Mouse (Mus musculus) forebrain, embryonic 12.5 days (tissue): ENCODE results near the gene Zfp27. TPM values are rescaled to one million over a fixed set of nuclear protein-coding genes. Genes with fewer than 3 reads are reported as not detected.

Experiments used
- ATAC-seq: fragments of 200-750 bp; cut with Nextera tagmentation; 2 replicates; pipeline ENCODE4 v1.8.0; 2017; ENCODE audit warnings: moderate TSS enrichment; ENCODE audit not compliant: low FRiP score
- H3K27ac ChIP-seq: fragments of 300-500 bp; sonication (generic); 2 replicates; pipeline ENCODE4 v1.5.1; 2016; ENCODE audit warnings: mild to moderate bottlenecking
- H3K27me3 ChIP-seq: fragments of 300-500 bp; sonication (generic); 2 replicates; pipeline ENCODE4 v1.6.1; 2016; ENCODE audit warnings: mild to moderate bottlenecking
- H3K36me3 ChIP-seq: fragments of 300-500 bp; sonication (generic); replicated peaks from 2 replicates; pipeline ENCODE4 v1.6.1; 2016; ENCODE audit warnings: mild to moderate bottlenecking
- H3K4me1 ChIP-seq: fragments of 300-500 bp; sonication (generic); 2 replicates; pipeline ENCODE4 v1.6.1; 2016
- H3K4me2 ChIP-seq: fragments of 300-500 bp; sonication (generic); 2 replicates; pipeline ENCODE4 v1.6.1; 2016; ENCODE audit warnings: mild to moderate bottlenecking, moderate library complexity
- H3K4me3 ChIP-seq: fragments of 300-500 bp; sonication (generic); replicated peaks from 2 replicates; pipeline ENCODE4 v1.5.1; 2016; ENCODE audit warnings: mild to moderate bottlenecking
- H3K9ac ChIP-seq: fragments of 300-500 bp; sonication (generic); 2 replicates; pipeline ENCODE4 v1.6.1; 2016; ENCODE audit warnings: mild to moderate bottlenecking
- H3K9me3 ChIP-seq: fragments of 300-500 bp; sonication (generic); 2 replicates; pipeline ENCODE4 v1.6.1; 2016
- WGBS: fragments of 180-500 bp; shearing (Covaris S2); methylation state at CpG from one replicate; pipeline ENCODE4 v1.1.7; 2016; 5-methylcytosine and 5-hydroxymethylcytosine counted together
- polyA plus RNA-seq: library from polyadenylated mRNA; unstranded; fragments of >200 nt; fragmentation: Nextera tagmentation; extraction: Ambion mirVana; gene quantifications from 2 replicates; pipeline ENCODE4 v1.2.1, GENCODE M21; 2016

Gene Zfp27
- polyA plus RNA-seq, 1 experiment from 2014 or later = 13.4 TPM

- ATAC-seq = no peak
Observed at GRCm38 (mm10) chr7:29917371-29918061, 11.1 kb upstream of the Zfp27 start.

DNA sequence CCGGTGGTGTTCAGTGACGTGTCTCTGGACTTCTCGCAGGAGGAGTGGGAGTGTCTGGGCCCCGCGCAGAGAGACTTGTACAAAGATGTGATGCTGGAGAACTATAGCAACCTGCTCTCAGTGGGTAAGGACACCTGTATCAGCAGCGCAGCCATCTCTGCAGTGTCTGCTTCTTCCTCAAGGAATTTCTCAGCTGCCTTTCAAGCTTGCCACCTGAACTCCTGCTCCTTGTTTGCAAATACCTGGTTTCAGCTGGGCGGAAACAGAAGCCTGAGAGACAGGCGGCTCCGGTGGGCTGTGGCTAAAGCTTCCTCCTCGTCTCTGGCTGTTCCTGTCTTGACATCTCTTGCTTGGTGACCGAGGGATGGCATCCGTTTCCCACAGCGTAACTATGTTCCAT is 5.8 kb upstream of the Zfp27 start:
- ATAC-seq = no peak
- Histone ChIP-seq H3K4me2 (no peak overlapping the region), H3K36me3 (peaks cover 51% of the 10 kb centered on the region), H3K4me3 (no peak overlapping the region), H3K4me1 (peaks cover 19% of the 10 kb centered on the region), H3K9me3 (no peaks in the 10 kb centered on the region), H3K9ac (no peak overlapping the region), H3K27ac (no peak overlapping the region), H3K27me3 (no peaks in the 10 kb centered on the region)
- WGBS = 93% methylated on average over 13 of the region's 13 CpGs

More at GRCm38 (mm10) chr7:29917371-29918061, 11.1 kb upstream of the Zfp27 start:
- H3K27ac ChIP-seq = no peak overlapping the region
- 75% methylated on average over 6 of the region's 6 CpGs for WGBS
- H3K4me2 ChIP-seq = no peak overlapping the region
- no peak overlapping the region for H3K9ac ChIP-seq
- no peaks in the 10 kb centered on the region for H3K9me3 ChIP-seq
- H3K4me1 ChIP-seq = no peaks in the 10 kb centered on the region
- no peak overlapping the region for H3K4me3 ChIP-seq
- peaks cover 44% of the 10 kb centered on the region for H3K36me3 ChIP-seq
- no peaks in the 10 kb centered on the region for H3K27me3 ChIP-seq

GRCm38 (mm10) chr7:29910252-29910651 is 3.9 kb upstream of the Zfp27 start:
- WGBS = 60% methylated on average over 2 of the region's 2 CpGs
- Histone ChIP-seq H3K4me3 (no peak overlapping the region), H3K4me1 (peaks cover 25% of the 10 kb centered on the region), H3K27ac (no peak overlapping the region), H3K27me3 (no peaks in the 10 kb centered on the region), H3K9ac (no peak overlapping the region), H3K9me3 (no peaks in the 10 kb centered on the region), H3K4me2 (no peak overlapping the region), H3K36me3 (peaks cover 36% of the 10 kb centered on the region)
- ATAC-seq = no peak

DNA sequence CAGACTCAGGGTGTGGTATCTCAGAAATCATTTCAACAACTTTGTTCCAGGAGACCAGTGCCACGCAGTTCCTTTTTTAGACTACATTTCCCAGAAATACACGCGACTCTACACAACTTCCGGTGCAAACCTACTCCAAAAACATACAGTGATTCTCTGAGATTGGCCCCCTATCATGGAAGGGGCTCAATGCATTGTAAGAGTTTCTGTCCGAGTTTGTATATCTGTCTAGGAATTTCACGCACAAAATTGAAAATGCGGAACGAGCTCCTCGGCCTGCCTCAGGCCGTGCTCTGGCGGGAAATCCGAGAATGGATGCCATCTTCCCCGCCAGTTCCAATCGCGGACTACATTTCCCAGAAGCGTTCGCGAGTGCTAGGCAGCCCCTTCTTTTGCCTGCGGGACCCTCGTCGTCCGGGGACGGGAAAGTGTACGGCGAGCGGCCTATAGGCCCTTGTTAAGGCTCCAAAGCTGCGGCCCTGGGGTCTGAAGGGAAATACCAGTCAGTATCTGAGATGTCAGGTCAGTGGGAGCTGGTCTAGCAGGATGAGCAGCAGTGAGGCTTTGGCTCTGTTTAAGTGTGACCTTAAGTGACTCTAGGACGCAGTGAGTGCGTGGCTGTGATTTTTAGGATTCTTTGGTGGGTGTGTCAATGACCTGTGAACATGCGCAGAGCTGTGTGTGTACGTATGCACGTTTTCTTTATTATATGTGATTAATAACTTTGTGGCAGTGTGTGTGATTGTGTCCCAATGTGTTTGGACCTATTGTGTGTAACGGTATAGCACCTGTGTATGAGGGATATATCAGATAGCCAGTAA is 2.0 kb upstream of the Zfp27 start, which contains the start of gene Zfp383:
Gene Zfp383 (plus strand): TSS at position 94 of the 821 bp plus-strand sequence.
- 1% methylated on average over 33 of the region's 33 CpGs for WGBS
- Histone ChIP-seq H3K4me1 (peaks cover 27% of the 10 kb centered on the region), H3K36me3 (peaks cover 18% of the 10 kb centered on the region), H3K27me3 (no peaks in the 10 kb centered on the region), H3K9ac (peak within 1 kb of the TSS; percentile 78), H3K27ac (peak within 1 kb of the TSS; percentile 97), H3K9me3 (no peaks in the 10 kb centered on the region), H3K4me3 (peak within 1 kb of the TSS; percentile 69), H3K4me2 (peak within 1 kb of the TSS; percentile 57)
- ATAC-seq = peak; percentile 85

- peaks cover 14% of the 10 kb centered on the region for H3K36me3 ChIP-seq
- WGBS = 90% methylated on average over 5 of the region's 5 CpGs
- no peak overlapping the region for H3K9ac ChIP-seq
- H3K9me3 ChIP-seq = no peaks in the 10 kb centered on the region
- no peak for ATAC-seq
- H3K27me3 ChIP-seq = no peaks in the 10 kb centered on the region
- H3K4me2 ChIP-seq = peak overlapping the region; percentile 57
- H3K27ac ChIP-seq = peak overlapping the region; percentile 97
- H3K4me3 ChIP-seq = no peak overlapping the region
- peaks cover 27% of the 10 kb centered on the region for H3K4me1 ChIP-seq
Observed at GRCm38 (mm10) chr7:29907206-29907605, 834 bp upstream of the Zfp27 start.

DNA sequence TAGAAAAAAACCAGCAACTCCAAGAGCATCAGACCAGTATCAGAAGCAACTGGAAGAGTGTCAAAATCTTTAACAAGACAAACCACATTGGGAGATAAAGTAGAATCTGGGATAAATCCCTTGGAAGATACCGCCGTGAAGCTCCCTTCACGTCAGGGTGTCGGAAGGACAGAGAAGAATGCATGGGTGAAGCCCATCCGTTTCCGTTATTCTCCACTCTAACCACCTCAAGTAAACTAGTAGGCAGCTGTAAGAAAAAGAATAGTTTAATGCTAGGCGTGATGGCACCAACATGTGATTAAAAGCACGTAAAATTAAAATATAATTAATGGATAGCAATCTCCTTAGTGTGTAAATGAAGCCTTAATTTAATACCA is 298 bp upstream of the Zfp27 start:
- H3K4me2 ChIP-seq = peak overlapping the region; percentile 57
- peak overlapping the region; percentile 58 for H3K4me3 ChIP-seq
- H3K27ac ChIP-seq = peak overlapping the region; percentile 97
- ATAC-seq = peak; percentile 28; the same call in 1 of the 2 replicates
- H3K27me3 ChIP-seq = no peaks in the 10 kb centered on the region
- WGBS = 20% methylated on average over 8 of the region's 8 CpGs
- peak overlapping the region; percentile 71 for H3K9ac ChIP-seq
- H3K36me3 ChIP-seq = peaks cover 10% of the 10 kb centered on the region; the same call in 1 of the 2 replicates
- H3K4me1 ChIP-seq = peaks cover 27% of the 10 kb centered on the region
- H3K9me3 ChIP-seq = no peaks in the 10 kb centered on the region

DNA sequence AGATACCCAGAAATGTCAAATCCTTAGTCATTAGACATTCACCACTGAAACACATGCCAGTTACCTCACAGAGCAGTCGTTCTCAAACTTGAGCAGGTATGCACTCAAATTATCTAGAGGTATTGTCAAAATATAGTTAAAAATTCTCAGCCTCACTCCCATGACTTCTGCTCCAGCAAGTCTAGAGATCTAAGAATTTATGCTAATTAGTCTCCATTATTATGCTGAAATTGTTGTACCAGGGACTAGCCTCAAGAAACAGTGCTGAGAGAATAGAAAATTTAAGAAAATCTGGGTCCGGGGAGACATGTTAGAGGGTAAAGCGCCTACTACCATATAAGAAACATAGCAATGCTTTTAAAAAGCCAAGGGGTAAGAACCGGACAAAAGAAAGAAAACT is 2.3 kb downstream of the Zfp27 start:
- Histone ChIP-seq H3K36me3 (peaks cover 28% of the 10 kb centered on the region), H3K4me2 (no peak overlapping the region), H3K27me3 (no peaks in the 10 kb centered on the region), H3K9ac (no peak overlapping the region), H3K4me1 (peaks cover 13% of the 10 kb centered on the region), H3K27ac (no peak overlapping the region), H3K9me3 (no peaks in the 10 kb centered on the region), H3K4me3 (no peak overlapping the region)
- 92% methylated on average over 4 of the region's 4 CpGs for WGBS
- ATAC-seq = no peak

DNA sequence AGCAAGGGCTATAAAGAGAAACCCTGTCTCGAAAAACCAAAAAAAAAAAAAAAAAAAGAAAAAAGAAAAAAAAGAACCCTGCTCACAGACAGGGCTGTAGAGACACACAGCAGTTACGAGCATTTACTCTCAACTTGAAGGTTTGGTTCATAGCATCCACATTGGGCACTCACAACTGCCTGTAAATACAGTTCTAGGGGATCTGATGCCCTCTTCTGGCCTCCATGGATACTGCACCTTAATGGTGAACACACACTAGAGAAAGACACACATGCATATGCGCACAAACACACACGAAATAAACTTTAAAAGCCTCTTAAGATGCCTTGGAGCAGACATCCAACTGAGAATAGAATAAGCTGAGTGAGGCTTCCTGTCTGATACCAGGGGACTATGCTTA is 8.0 kb downstream of the Zfp27 start:
- WGBS = 92% methylated on average over 4 of the region's 4 CpGs
- peaks cover 28% of the 10 kb centered on the region for H3K9me3 ChIP-seq
- ATAC-seq = no peak
- no peak overlapping the region for H3K9ac ChIP-seq
- H3K4me1 ChIP-seq = no peaks in the 10 kb centered on the region
- no peaks in the 10 kb centered on the region for H3K27me3 ChIP-seq
- no peak overlapping the region for H3K4me2 ChIP-seq
- no peak overlapping the region for H3K27ac ChIP-seq
- H3K4me3 ChIP-seq = no peak overlapping the region
- peaks cover 83% of the 10 kb centered on the region for H3K36me3 ChIP-seq

DNA sequence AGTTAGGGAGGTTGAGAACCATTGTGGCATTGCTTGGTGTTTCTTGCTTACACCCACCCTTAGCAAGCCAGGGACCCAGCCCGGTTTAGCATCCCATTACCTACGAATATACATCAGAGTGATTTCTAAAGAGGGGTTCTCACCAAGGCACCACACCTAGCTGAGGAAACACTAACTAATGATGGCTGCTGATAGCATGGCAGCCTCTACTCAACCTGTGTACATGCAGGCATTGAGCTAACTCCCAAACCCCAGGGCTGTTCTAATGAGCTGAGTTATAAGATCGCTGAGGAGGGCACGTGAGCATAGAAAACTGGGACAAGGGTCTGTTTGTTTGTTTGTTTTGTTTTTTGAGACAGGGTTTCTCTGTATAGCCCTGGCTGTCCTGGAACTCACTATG is 13.6 kb downstream of the Zfp27 start:
- Histone ChIP-seq H3K9ac (no peak overlapping the region), H3K4me2 (no peak overlapping the region), H3K4me3 (no peak overlapping the region), H3K27me3 (no peaks in the 10 kb centered on the region), H3K9me3 (peaks cover 25% of the 10 kb centered on the region), H3K4me1 (no peaks in the 10 kb centered on the region), H3K36me3 (peaks cover 81% of the 10 kb centered on the region), H3K27ac (no peak overlapping the region)
- no peak for ATAC-seq
- WGBS = 97% methylated on average over 4 of the region's 4 CpGs

DNA sequence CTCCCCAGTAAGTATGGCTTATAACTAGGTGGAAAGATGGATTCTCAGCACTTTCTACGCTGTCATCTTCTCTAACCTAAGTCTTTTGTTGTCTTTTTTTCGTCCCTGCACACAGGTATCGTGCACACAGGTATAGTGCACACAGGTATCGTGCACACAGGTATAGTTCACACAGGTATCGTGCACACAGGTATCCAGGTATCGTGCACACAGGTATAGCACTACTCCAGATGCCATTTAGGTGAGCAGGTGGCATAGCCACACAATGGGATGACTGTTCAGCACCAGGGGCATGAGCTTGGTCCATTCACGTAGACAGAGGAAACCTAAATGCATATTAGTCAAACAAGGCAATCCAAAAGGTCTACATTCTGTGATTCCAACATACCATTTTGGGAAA is 15.9 kb downstream of the Zfp27 start:
- H3K27me3 ChIP-seq = no peaks in the 10 kb centered on the region
- peaks cover 60% of the 10 kb centered on the region for H3K36me3 ChIP-seq
- H3K4me2 ChIP-seq = no peak overlapping the region
- no peaks in the 10 kb centered on the region for H3K4me1 ChIP-seq
- H3K9me3 ChIP-seq = peaks cover 43% of the 10 kb centered on the region
- ATAC-seq = no peak
- no peak overlapping the region for H3K27ac ChIP-seq
- H3K9ac ChIP-seq = no peak overlapping the region
- H3K4me3 ChIP-seq = no peak overlapping the region
- WGBS = 95% methylated on average over 7 of the region's 7 CpGs

DNA sequence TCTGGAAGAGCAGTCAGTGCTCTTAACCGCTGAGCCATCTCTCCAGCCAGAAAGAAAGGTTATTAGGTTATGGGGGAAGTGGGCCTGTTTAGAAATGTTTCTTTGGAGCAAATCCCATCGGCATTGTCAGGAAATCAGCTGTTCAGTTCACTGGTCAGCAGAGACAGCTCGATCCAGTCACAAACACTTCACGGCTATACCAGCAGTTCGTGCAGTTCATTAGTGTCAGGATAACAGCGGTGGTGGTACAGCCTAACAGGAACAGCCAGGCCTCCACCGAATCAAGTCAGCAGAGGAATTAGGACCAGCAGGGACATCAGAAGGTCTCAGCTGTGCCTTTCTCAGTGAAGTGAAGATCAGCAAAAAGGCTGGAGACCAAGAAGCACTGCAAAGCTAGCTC is 25.5 kb downstream of the Zfp27 start:
- H3K9me3 ChIP-seq = peaks cover 19% of the 10 kb centered on the region
- H3K27me3 ChIP-seq = no peaks in the 10 kb centered on the region
- H3K4me3 ChIP-seq = no peak overlapping the region
- H3K36me3 ChIP-seq = peaks cover 11% of the 10 kb centered on the region
- H3K27ac ChIP-seq = no peak overlapping the region
- no peak for ATAC-seq
- H3K4me1 ChIP-seq = no peaks in the 10 kb centered on the region
- no peak overlapping the region for H3K9ac ChIP-seq
- no peak overlapping the region for H3K4me2 ChIP-seq
- WGBS = 88% methylated on average over 7 of the region's 7 CpGs

- no peaks in the 10 kb centered on the region for H3K4me1 ChIP-seq
- H3K36me3 ChIP-seq = peaks cover 19% of the 10 kb centered on the region
- H3K4me3 ChIP-seq = no peak overlapping the region
- no peak for ATAC-seq
- H3K27me3 ChIP-seq = no peaks in the 10 kb centered on the region
- no peak overlapping the region for H3K4me2 ChIP-seq
- no peak overlapping the region for H3K9ac ChIP-seq
- H3K9me3 ChIP-seq = peaks cover 19% of the 10 kb centered on the region
- no peak overlapping the region for H3K27ac ChIP-seq
- WGBS = 57% methylated on average over 7 of the region's 7 CpGs
Observed at GRCm38 (mm10) chr7:29880056-29880455, 26.3 kb downstream of the Zfp27 start.
